Mouse (Mus musculus): Measurements from ENCODE around the gene Satl1.
"Not testable (repeated sequence)": the region's sequence is repeated elsewhere in the genome, so short reads cannot be mapped to it uniquely, and the experiment has no call there.

Gene Satl1

GRCm38 (mm10) chrX:112406679-112407078 is at the start of gene Satl1:
Satl1 (minus strand) TSS chrX:112406779.
- DNase-seq (ENCODE audit: low spot score in 2 of 2): no peak

GRCm38 (mm10) chrX:112438064-112438463 is 31.5 kb upstream of the Satl1 start:
- DNase-seq (ENCODE audit: low spot score in 2 of 2): no peak

GRCm38 (mm10) chrX:112437580-112437979 is 31.0 kb upstream of the Satl1 start:
- no peak for DNase-seq (ENCODE audit: low spot score in 2 of 2)

GRCm38 (mm10) chrX:112422998-112423397 is 16.4 kb upstream of the Satl1 start:
- DNase-seq (ENCODE audit: low spot score in 2 of 2): not testable (repeated sequence)

DNA sequence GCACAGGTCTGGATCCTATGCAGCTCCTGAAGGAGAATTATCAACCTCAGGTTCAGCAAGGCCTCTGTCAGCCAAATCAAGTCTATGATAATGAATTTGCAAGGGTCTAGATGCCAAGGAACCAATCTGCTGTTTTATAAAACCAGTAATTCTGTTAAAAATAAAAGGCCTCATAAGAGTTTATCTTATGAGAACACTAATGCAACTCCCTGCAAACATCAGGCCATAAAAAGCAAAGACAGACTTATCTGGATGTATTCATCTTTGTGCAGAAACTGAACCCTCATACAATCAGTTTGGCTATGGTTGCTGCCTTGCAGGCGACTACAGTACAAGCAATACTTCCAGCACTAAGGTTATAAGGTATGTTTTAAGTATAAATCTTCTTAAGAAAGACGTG is 5.7 kb upstream of the Satl1 start:
- no peak for DNase-seq (ENCODE audit: low spot score in 2 of 2)

DNA sequence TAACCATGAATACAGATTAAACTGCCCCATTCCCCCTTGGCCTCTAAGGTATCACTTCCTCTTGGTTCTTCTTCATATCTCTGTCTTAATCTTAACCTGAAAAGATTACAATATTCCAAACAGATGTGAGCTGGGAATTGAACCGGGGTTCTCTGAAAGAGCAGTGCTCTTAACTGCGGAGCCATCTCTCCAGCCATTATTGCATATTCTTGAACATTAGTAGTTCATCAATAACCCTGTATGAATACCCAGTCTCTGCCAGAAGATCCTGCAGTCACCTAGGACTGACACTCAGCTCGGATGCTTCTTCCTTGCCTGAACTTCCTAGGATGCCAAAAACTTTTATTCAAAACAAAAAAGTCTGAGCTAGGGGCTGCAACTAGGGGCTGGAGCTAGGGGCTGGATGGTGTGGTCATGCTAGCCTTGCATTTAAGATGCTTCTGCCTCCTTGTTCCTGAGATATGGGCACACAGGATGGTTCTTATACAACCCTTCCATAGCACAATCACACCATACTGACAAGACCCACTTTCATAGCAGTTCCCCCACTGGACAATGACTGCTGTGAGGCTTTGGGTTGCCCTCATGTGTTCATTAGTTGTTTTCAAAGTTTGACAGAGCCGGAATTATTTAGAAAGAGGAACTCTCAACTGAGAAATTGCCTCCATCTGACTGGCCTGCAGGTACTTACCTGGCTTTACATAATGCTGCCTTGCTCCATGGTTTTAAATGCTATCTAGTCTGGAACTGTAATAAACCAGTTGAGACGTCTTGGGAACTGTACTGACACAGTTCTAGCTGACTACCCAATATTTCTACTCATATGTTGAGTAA is 35.8 kb downstream of the Satl1 start:
- DNase-seq (ENCODE audit: low spot score in 2 of 2): peak; percentile 21 to 49

DNA sequence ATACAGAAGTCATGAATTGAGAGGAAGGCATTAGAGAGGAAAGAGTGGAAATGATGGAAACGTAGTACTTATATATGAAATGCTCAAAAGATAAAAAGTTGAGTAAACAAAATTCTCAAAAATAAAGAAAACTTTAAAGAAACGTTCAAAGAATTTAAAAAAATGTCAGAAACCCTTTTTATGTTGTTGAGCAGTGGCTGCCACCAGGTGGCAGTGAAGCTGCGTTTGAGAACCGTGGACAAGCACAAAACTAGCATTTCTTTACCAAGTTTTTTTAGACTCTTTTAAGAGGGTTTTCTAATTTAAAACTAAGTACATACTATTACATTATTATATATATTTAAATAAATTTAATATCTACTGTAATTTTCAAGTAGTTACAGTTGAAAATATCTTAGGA is 38.2 kb downstream of the Satl1 start:
- DNase-seq (ENCODE audit: low spot score in 2 of 2): no peak

- no peak for DNase-seq (ENCODE audit: low spot score in 2 of 2)
Measured at GRCm38 (mm10) chrX:112348395-112348791, 58.2 kb downstream of the Satl1 start.

DNA sequence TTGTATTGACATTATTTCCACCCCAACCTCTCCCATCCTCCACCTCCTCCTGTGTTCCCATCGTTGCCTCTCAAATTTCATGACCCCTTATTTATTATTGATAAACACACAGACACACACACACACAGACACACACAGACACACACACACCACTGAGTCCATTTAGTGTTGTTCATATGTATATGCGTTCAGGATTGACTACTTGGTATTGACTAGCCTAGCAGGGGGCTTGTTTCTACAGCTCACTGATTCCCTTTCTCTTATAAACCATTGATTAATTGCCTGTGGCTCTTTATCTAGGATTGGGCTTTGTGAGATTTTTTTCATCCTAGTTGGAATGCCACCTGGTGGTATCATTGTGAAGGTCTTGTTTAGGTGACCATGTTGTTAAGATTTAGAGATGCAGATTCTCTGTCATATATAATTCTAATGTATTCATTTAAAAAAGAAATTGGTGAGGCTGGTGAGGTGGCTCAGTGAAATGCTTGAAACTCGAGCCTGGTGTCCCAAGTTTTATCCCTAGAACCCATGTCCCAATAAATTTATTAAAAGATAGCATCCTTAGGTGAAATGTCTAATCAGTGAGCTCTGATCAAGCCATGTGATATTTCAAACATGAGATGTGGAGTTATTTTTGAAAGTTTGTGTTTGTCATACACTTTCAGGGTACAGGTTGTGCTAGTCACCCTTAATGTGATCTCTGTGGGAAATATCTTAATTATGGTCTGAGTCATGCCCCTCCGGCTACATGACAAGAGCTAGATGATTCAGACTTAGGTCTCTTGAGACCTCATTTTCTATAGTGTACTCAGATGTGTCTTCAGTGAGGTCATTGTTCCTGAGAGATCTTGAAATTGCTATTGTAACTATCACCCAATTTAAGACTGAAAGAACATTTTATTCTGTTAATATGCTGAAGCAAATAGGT is 58.8 kb downstream of the Satl1 start:
- no peak for DNase-seq (ENCODE audit: low spot score in 2 of 2)

- DNase-seq (ENCODE audit: low spot score in 2 of 2): no peak
Measured at GRCm38 (mm10) chrX:112339486-112339885, 67.1 kb downstream of the Satl1 start.
